Mouse (Mus musculus) CH12.LX (cell line): Measurements from ENCODE around the gene Trit1. TPM values are rescaled to one million over a fixed set of nuclear protein-coding genes. Genes with fewer than 3 reads are reported as not detected.

Experiments used
- DNase-seq: peaks from one replicate; pipeline ENCODE4 v3.0.0-alpha.2; 2013; ENCODE audit errors: extremely low read depth
- H3K27ac ChIP-seq: 2 replicates; pipeline ENCODE4 v1.5.1; 2012; ENCODE audit warnings: low read depth, mild to moderate bottlenecking, control low read depth, moderate library complexity; ENCODE audit not compliant: insufficient read depth
- H3K27me3 ChIP-seq: replicated peaks from 2 replicates; pipeline ENCODE3; 2012; ENCODE audit warnings: inconsistent platforms
- H3K36me3 ChIP-seq, 2 experiments: replicated peaks in 1 of 2; 2 replicates each; pipeline versions ENCODE3 to v1.6.1; 2012; ENCODE audit warnings: inconsistent platforms in 1 of 2, low read length in 1 of 2, mild to moderate bottlenecking in 1 of 2, mixed read lengths in 1 of 2, moderate library complexity in 1 of 2; ENCODE audit not compliant: control insufficient read depth in 1 of 2, insufficient read depth in 1 of 2
- H3K4me1 ChIP-seq, 2 experiments: 2 replicates each; pipeline ENCODE4 v1.6.1; 2012; ENCODE audit warnings: inconsistent platforms in 1 of 2, moderate library complexity in 1 of 2; ENCODE audit not compliant: insufficient read depth in 2 of 2, control insufficient read depth in 1 of 2
- H3K4me2 ChIP-seq: 2 replicates; pipeline ENCODE4 v1.6.1; 2012; ENCODE audit warnings: low read depth, mild to moderate bottlenecking, control low read depth; ENCODE audit not compliant: poor library complexity, insufficient read depth, severe bottlenecking
- H3K4me3 ChIP-seq, 3 experiments: fragments of 150-350 bp in 1 of 3; sonication (generic) in 1 of 3; replicated peaks in 1 of 3; 2 replicates each; pipeline versions ENCODE3 to v1.5.1; 2011 to 2012; ENCODE audit warnings: low read depth in 2 of 3, low read length in 2 of 3, mild to moderate bottlenecking in 2 of 3, moderate library complexity in 2 of 3, control low read depth in 1 of 3, improper control_type of control experiment in 1 of 3, inconsistent platforms in 1 of 3, mixed read lengths in 1 of 3; ENCODE audit not compliant: poor library complexity in 1 of 3
- H3K79me2 ChIP-seq: replicated peaks from 2 replicates; pipeline ENCODE4 v1.6.1; 2012; ENCODE audit warnings: mild to moderate bottlenecking, moderate library complexity; ENCODE audit not compliant: control insufficient read depth, poor library complexity, insufficient read depth, severe bottlenecking; ENCODE audit errors: extremely low read depth
- H3K9ac ChIP-seq: 2 replicates; pipeline ENCODE4 v1.6.1; 2012; ENCODE audit warnings: low read depth, mild to moderate bottlenecking, control low read depth, moderate library complexity; ENCODE audit not compliant: insufficient read depth
- H3K9me3 ChIP-seq: replicated peaks from 2 replicates; pipeline ENCODE3; 2012; ENCODE audit warnings: low read length, inconsistent platforms, mixed read lengths
- BHLHE40 ChIP-seq: IDR thresholded peaks from 2 replicates; pipeline ENCODE4 v1.6.1; 2011; ENCODE audit warnings: mild to moderate bottlenecking, low read depth, low read length, improper control_type of control experiment
- CHD2 ChIP-seq: IDR thresholded peaks from 2 replicates; pipeline ENCODE4 v1.6.1; 2011; ENCODE audit warnings: low read length, improper control_type of control experiment
- CTCF ChIP-seq, 2 experiments: IDR thresholded peaks in 1 of 2; conservative IDR thresholded peaks in 1 of 2; 2 replicates each; pipeline ENCODE4 v1.5.1; 2011 to 2012; ENCODE audit warnings: low read depth in 2 of 2, low read length in 2 of 2, improper control_type of control experiment in 1 of 2, inconsistent platforms in 1 of 2, mild to moderate bottlenecking in 1 of 2, moderate library complexity in 1 of 2
- E2F4 ChIP-seq: IDR thresholded peaks from 2 replicates; pipeline ENCODE4 v1.6.1; 2011; ENCODE audit warnings: low read depth, low read length, improper control_type of control experiment; ENCODE audit not compliant: insufficient replicate concordance
- ELF1 ChIP-seq: IDR thresholded peaks from 2 replicates; pipeline ENCODE4 v1.6.1; 2014; ENCODE audit warnings: low read depth, mild to moderate bottlenecking, inconsistent platforms, low read length, improper control_type of control experiment
- EP300 ChIP-seq: IDR thresholded peaks from 2 replicates; pipeline ENCODE4 v1.6.1; 2011; ENCODE audit warnings: low read length, improper control_type of control experiment
- ETS1 ChIP-seq: conservative IDR thresholded peaks from 2 replicates; pipeline ENCODE4 v1.6.1; 2012; ENCODE audit warnings: low read depth, mild to moderate bottlenecking, inconsistent platforms, low read length, improper control_type of control experiment, moderate library complexity
- HCFC1 ChIP-seq: IDR thresholded peaks from 2 replicates; pipeline ENCODE4 v1.6.1; 2012; ENCODE audit warnings: low read depth, mild to moderate bottlenecking, inconsistent platforms, low read length, improper control_type of control experiment
- IRF4 ChIP-seq: IDR thresholded peaks from 2 replicates; pipeline ENCODE4 v1.6.1; 2014; ENCODE audit warnings: low read depth, mild to moderate bottlenecking, inconsistent platforms, low read length, improper control_type of control experiment
- JUN ChIP-seq: IDR thresholded peaks from 2 replicates; pipeline ENCODE4 v1.6.1; 2011; ENCODE audit warnings: low read depth, mild to moderate bottlenecking, low read length, improper control_type of control experiment, moderate library complexity; ENCODE audit not compliant: insufficient read depth
- JUND ChIP-seq: conservative IDR thresholded peaks from 2 replicates; pipeline ENCODE4 v1.6.1; 2011; ENCODE audit warnings: low read depth, low read length, improper control_type of control experiment
- KAT2A ChIP-seq: IDR thresholded peaks from 2 replicates; pipeline ENCODE4 v1.6.1; 2012; ENCODE audit warnings: low read length, improper control_type of control experiment, inconsistent platforms; ENCODE audit not compliant: insufficient replicate concordance
- MAFK ChIP-seq: IDR thresholded peaks from 2 replicates; pipeline ENCODE4 v1.6.1; 2011; ENCODE audit warnings: low read length, improper control_type of control experiment; ENCODE audit not compliant: insufficient replicate concordance
- MAZ ChIP-seq: IDR thresholded peaks from 2 replicates; pipeline ENCODE4 v1.6.1; 2012; ENCODE audit warnings: low read depth, mild to moderate bottlenecking, inconsistent platforms, low read length, improper control_type of control experiment, moderate library complexity
- MYC ChIP-seq: IDR thresholded peaks from 2 replicates; pipeline ENCODE4 v1.6.1; 2011; ENCODE audit warnings: low read depth, mild to moderate bottlenecking, improper control_type of control experiment, low read length
- NELFE ChIP-seq: IDR thresholded peaks from 2 replicates; pipeline ENCODE4 v1.6.1; 2011; ENCODE audit warnings: low read depth, low read length, improper control_type of control experiment
- NRF1 ChIP-seq: IDR thresholded peaks from 2 replicates; pipeline ENCODE4 v1.6.1; 2014; ENCODE audit warnings: low read depth, mild to moderate bottlenecking, inconsistent platforms, low read length, improper control_type of control experiment, moderate library complexity
- PAX5 ChIP-seq: IDR thresholded peaks from 2 replicates; pipeline ENCODE4 v1.6.1; 2012; ENCODE audit warnings: low read length, inconsistent platforms, mixed read lengths
- POLR2AphosphoS2 ChIP-seq: IDR thresholded peaks from 2 replicates; pipeline ENCODE4 v1.6.1; 2011; ENCODE audit warnings: low read depth, low read length, improper control_type of control experiment
- RCOR1 ChIP-seq: conservative IDR thresholded peaks from 2 replicates; pipeline ENCODE4 v1.6.1; 2012; ENCODE audit warnings: low read depth, mild to moderate bottlenecking, inconsistent platforms, low read length, improper control_type of control experiment
- SMC3 ChIP-seq: IDR thresholded peaks from 2 replicates; pipeline ENCODE4 v1.6.1; 2011; ENCODE audit warnings: low read depth, low read length, improper control_type of control experiment
- TBP ChIP-seq: conservative IDR thresholded peaks from 2 replicates; pipeline ENCODE4 v1.6.1; 2011; ENCODE audit warnings: low read depth, low read length, improper control_type of control experiment
- TCF12 ChIP-seq: IDR thresholded peaks from 2 replicates; pipeline ENCODE4 v1.6.1; 2014; ENCODE audit warnings: low read depth, mild to moderate bottlenecking, inconsistent platforms, low read length, improper control_type of control experiment
- ZC3H11A ChIP-seq: IDR thresholded peaks from 2 replicates; pipeline ENCODE4 v1.6.1; 2012; ENCODE audit warnings: low read depth, mild to moderate bottlenecking, inconsistent platforms, low read length, improper control_type of control experiment
- ZKSCAN1 ChIP-seq: IDR thresholded peaks from 2 replicates; pipeline ENCODE4 v1.6.1; 2012; ENCODE audit warnings: low read depth, inconsistent platforms, low read length, improper control_type of control experiment, borderline replicate concordance
- ZMIZ1 ChIP-seq: IDR thresholded peaks from 2 replicates; pipeline ENCODE4 v1.6.1; 2012; ENCODE audit warnings: low read depth, mild to moderate bottlenecking, inconsistent platforms, low read length, improper control_type of control experiment
- ZNF384 ChIP-seq: IDR thresholded peaks from 2 replicates; pipeline ENCODE4 v1.6.1; 2012; ENCODE audit warnings: low read depth, low read length, improper control_type of control experiment, inconsistent platforms
- dilution Hi-C: fragments of 300-500 bp; cut with MboI; formaldehyde crosslinking; loops from 2 replicates; pipeline ENCODE4 v1.14.3; 2020; ENCODE audit warnings: low sequenced_read_pairs; ENCODE audit not compliant: extremely low pct_unique_long_range_greater_than_20kb, extremely low pct_ligation_motif_present
- in situ Hi-C: fragments of 300-500 bp; cut with MboI; formaldehyde crosslinking; loops from 3 replicates; pipeline ENCODE4 v1.14.3; 2019; ENCODE audit warnings: low sequenced_read_pairs, low pct_ligation_motif_present, low pct_unique_long_range_greater_than_20kb, mixed read lengths
- polyA plus RNA-seq: library from polyadenylated mRNA; unstranded; fragments of >175 nt; gene quantifications from 2 replicates; pipeline ENCODE4 v1.2.1, GENCODE M21; 2012; ENCODE audit warnings: low read depth; ENCODE audit not compliant: insufficient read length
- total RNA-seq, 2 experiments: library from RNA; depleted of rRNA; stranded (reverse); fragments of 300-350 nt in 1 of 2; fragments of >200 nt in 1 of 2; gene quantifications; 2 replicates each; pipeline ENCODE4 v1.2.3; 2012 to 2014

The Trit1 gene
- total and polyA plus RNA-seq, 3 experiments = 18.9 to 21.3 (median 19.8) TPM

DNA sequence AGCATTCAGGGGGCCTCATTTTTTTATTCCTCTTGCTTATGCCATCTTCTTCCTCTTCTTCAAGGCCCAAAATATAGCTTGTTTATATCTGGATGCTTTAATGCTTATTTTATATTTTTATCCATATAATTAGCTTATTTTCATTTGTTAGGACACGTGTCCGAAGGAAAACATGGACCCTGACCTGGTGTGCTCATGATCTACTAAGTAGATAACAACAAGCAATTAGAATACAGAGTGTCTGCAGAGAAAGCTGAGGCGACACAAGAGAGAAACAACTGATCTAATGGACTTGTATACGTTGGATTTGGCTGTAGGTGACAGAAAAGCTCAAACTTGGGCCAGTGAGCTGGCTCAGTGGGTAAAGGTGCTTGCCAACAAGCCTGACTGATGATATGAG lies 39.5 kb upstream of the Trit1 start:
- no peak overlapping the region for H3K27ac ChIP-seq
- TF ChIP-seq POLR2AphosphoS2 (no peak), ELF1 (no peak), MAFK (no peak), TBP (no peak), BHLHE40 (no peak), CTCF (conservative IDR thresholded peaks at IDR 0.05 in 1 of 2, IDR thresholded peaks at IDR 0.05 in 1 of 2; ENCODE audit: low read depth in 2 of 2, low read length in 2 of 2) (no peak), ZC3H11A (no peak), TCF12 (no peak), ZKSCAN1 (no peak), EP300 (no peak), KAT2A (no peak), IRF4 (no peak), CHD2 (no peak), JUND (no peak), RCOR1 (no peak), SMC3 (no peak), E2F4 (no peak)
- TF ChIP-seq, all 38 proteins: peak for 0
- H3K9ac ChIP-seq = no peak overlapping the region
- no peaks in the 10 kb centered on the region for H3K79me2 ChIP-seq
- DNase-seq = no peak
- no peaks in the 10 kb centered on the region for H3K36me3 ChIP-seq
- no peak overlapping the region for H3K4me2 ChIP-seq
- H3K27me3 ChIP-seq = peaks cover 1% of the 10 kb centered on the region
- no peaks in the 10 kb centered on the region for H3K9me3 ChIP-seq
- dilution Hi-C loops (no loop called here), in situ Hi-C loops (no loop called here)
- no peak overlapping the region for H3K4me3 ChIP-seq
- no peaks in the 10 kb centered on the region for H3K4me1 ChIP-seq

- H3K27ac ChIP-seq = no peak overlapping the region
- no peaks in the 10 kb centered on the region for H3K4me1 ChIP-seq
- DNase-seq = no peak
- no peaks in the 10 kb centered on the region for H3K9me3 ChIP-seq
- no peaks in the 10 kb centered on the region for H3K36me3 ChIP-seq
- no peak overlapping the region for H3K4me2 ChIP-seq
- no peaks in the 10 kb centered on the region for H3K79me2 ChIP-seq
- TF ChIP-seq POLR2AphosphoS2 (no peak), CHD2 (no peak), KAT2A (no peak), MYC (no peak), PAX5 (no peak), CTCF (conservative IDR thresholded peaks at IDR 0.05 in 1 of 2, IDR thresholded peaks at IDR 0.05 in 1 of 2; ENCODE audit: low read depth in 2 of 2, low read length in 2 of 2) (no peak), HCFC1 (no peak), ETS1 (no peak), NELFE (no peak), ZMIZ1 (no peak), ZNF384 (no peak), JUND (no peak), NRF1 (no peak), EP300 (no peak), MAZ (no peak), JUN (no peak)
- in situ Hi-C loops (no loop called here), dilution Hi-C loops (no loop called here)
- H3K9ac ChIP-seq = no peak overlapping the region
- peaks cover 1% of the 10 kb centered on the region for H3K27me3 ChIP-seq
- no peak overlapping the region for H3K4me3 ChIP-seq
Measured at GRCm38 (mm10) chr4:122978850-122979249, 37.5 kb upstream of the Trit1 start.
